Mouse (Mus musculus) embryonic stem cell, embryonic (primary cell): Measurements from ENCODE around the gene Ets1.

ENCODE experiments used
- CTCF ChIA-PET, 4 experiments: fragments of 300-600 bp in 2 of 4; fragments of 350-600 bp in 2 of 4; sonication (Branson Sonifier 250); formaldehyde crosslinking; loops; one replicate each; lab custom pipeline; 2022; ENCODE audit warnings: inconsistent platforms in 2 of 4; lab: Charles Lee
- POLR2A ChIA-PET, 4 experiments: fragments of 300-600 bp in 2 of 4; fragments of 350-600 bp in 2 of 4; sonication (Branson Sonifier 250); formaldehyde crosslinking; loops; one replicate each; lab custom pipeline; 2022; ENCODE audit warnings: antibody characterized with exemption in 4 of 4, inconsistent platforms in 1 of 4; lab: Charles Lee

Ets1 gene

DNA sequence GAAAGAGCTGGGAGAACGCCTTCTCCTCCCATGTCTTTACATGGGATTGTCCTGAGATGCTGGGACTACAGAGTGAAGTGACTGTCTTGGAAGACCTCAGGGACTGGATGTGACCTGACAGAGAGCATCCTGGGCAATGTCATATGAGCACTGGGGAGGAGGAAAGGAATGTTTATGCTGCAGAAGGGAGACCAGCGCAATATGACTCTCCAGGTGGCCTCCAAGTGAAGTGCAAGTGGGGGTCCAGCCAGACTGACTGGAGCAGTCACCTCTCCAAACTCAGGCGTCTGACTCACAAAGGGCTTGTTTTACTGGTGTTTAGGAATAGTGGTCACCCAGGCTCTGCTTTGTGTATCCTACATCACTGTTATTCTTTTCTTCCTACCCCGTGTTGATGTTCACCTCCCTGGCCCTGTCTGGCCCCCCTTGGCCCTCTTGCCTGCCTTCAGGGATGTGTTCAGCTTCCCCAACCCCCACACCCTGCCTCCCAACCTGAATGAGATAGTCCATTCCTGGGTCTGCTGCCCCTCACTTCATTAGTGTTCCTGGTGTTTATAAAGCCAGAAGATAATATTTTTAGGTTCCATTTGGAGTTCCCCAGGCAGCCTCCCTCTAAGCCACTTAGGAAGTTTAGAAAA lies 42.2 kb downstream of the Ets1 start:
- POLR2A ChIA-PET, result no interaction called here

DNA sequence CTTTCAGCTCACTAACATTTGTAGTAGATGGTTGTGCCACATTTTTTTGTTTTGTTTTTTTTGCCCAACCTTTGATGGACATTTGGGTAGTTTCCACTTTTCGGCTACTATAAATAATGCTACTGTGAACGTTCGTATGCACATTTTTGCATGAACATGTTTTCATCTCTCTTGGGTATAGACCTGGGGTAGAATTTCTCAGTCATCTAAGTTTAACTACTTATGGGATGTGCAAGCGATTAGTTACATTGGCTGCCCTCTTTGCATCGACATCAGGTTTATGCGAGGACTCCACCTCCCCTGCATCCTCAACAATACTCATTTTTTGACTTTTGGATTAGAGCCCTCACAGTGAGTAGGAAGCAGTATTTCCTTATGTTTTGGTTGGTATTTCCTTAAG lies 43.5 kb downstream of the Ets1 start:
- ChIA-PET CTCF (interaction anchor here in 1 of 4 experiments (0.6 kb wide), 1 partner anchor 17 kb away, joined by 3 read pairs; no protein-coding TSS in a partner anchor), POLR2A (interaction anchor here in 1 of 4 experiments (1.0 kb wide), 1 partner anchor 8 kb away, joined by 3 read pairs; no protein-coding TSS in a partner anchor)

More for the DNA sequence above, 42.2 kb downstream of the Ets1 start:
- CTCF ChIA-PET, result no interaction called here

DNA sequence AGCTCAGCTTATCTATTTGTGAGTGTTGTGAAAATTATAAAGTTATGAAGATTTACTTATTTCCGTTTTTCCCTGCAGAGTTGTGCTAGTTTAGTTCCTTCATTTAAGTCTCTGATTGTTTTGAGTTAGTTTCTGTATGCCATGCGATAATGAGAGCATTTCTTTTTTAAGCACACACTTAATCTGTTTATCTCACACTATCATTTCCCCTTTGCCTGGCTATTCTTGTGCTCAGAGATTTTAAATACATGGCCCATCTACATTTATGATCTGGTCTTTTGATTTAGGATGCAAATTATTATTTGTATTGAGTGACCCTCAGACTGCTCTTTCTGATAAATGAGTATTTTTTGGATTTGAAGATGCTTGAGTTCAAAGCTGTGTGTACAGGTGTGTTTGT lies 44.2 kb downstream of the Ets1 start:
- POLR2A ChIA-PET, result no interaction called here
- CTCF ChIA-PET, result interaction anchor here in 1 of 4 experiments (0.6 kb wide), 1 partner anchor 1873 kb away, joined by 4 read pairs; no protein-coding TSS in a partner anchor

DNA sequence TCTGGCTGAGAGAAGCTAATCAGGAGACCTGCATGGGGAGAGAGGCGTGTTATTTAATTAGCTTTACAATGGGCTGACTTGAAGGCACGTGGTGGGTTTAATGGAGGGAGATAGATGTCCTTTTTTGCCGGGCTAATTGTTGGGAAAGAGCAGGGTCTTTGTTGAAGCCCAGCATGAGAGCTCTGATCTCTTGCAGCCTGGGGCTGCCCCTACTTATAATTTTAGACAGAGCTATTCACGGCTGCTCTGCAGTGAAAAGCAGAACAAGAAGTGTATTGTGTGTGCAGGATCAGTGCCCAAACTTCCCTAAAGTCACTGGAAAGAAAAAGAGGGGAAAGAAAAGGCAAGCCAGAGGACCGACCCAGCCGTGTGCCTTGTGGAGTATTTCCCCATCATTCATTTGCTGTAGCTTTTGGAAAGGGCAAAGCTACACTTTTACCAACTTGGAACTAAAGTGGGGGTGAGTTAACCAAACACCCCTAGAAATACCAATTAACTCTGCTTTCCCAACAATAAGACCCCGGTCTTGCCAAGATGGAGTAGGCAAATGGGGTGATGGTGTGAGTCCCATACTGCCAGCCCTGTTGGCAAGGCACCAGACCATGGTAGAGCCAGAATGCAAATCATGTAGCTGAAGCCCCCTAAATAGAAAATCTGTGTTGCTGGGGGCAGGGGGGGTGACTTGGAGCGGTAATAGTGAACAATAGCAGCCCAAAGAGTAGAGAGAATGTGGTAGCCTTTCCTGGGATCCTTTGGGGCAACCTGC lies 50.0 kb downstream of the Ets1 start:
- CTCF ChIA-PET, result no interaction called here
- POLR2A ChIA-PET, result interaction anchor here in 3 of 4 experiments (0.6 to 2.3 kb wide), 12 partner anchors 9 to 1468 kb away, joined by 3 to 23 read pairs (median 6); no protein-coding TSS in a partner anchor

DNA sequence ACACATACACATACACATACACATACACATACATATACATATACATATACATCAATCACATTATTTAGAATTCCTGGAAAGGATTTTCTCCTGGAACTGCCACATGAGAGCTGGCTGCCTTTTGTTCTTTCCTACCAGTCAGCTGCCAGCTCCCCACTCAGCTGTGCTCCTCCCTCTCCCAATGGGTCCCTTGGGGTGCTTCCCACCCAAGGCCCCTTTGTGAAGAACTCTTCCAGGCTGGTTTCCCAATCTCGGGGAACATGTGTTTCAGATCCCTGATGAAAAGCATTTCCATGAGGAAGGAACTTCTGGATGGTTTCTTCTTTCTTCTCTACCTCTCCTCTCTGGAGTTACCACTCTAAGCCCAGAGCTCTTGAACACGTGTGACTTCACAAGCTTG lies 52.3 kb downstream of the Ets1 start:
- ChIA-PET CTCF (no interaction called here), POLR2A (no interaction called here)

DNA sequence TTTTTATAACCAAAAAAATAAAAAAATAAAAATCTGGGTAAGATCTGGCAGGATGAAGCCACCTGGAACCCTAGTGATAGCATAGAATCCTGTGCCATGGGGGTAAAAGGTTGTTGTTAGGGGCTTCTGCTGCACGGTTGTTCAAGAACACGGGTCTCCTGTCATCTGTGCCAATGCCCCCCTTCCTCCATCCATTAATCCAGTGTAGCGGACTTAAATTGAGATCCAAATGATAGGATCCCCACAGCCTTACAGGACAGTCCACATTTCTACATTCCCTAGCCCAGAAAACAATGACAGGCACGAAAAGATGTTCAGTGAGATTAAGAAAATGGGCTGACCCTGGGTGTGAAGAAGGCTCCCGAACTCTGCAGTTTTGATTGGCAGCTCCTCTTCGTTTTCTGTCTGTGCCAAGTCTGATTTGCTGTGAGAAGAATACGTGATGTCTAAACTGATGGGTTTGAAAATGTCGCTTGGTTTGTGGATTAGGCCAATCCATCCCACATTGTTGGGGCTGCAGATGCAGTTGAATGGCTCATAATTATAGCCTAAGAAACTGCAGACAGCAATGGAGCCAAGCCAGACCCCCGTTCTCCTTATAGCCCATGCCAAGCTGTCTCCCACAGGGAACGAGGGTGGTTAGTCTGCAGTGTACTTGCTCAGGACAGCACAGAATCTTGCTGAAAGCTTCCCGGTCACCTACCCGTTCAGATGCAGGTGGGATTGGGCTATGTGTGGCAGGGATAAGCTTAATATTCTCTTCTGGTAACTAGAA lies 55.3 kb downstream of the Ets1 start:
- CTCF ChIA-PET, result no interaction called here
- POLR2A ChIA-PET, result no interaction called here

DNA sequence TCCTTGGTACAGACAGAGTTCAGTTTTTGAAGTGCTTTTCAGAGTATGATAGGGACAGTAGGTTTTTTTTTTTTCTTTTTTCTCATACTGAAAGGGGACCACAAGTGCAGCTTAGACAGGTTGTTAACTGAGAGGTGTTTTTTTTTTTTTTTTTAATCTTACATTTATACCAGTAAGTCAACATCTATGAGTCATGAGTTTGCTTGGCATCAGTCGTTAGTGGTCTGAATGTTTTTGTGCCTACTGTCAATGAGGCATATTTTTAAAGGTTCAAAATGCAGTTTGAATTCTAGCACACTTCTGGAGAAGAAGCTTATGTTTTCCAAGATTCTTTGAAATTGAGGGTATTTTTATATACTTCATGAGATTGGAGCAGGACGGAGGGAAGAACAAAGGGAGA lies 56.9 kb downstream of the Ets1 start:
- POLR2A ChIA-PET, result interaction anchor here in 1 of 4 experiments (0.7 kb wide), 2 partner anchors 245 to 1133 kb away, joined by 4 to 7 read pairs; no protein-coding TSS in a partner anchor
- CTCF ChIA-PET, result no interaction called here

DNA sequence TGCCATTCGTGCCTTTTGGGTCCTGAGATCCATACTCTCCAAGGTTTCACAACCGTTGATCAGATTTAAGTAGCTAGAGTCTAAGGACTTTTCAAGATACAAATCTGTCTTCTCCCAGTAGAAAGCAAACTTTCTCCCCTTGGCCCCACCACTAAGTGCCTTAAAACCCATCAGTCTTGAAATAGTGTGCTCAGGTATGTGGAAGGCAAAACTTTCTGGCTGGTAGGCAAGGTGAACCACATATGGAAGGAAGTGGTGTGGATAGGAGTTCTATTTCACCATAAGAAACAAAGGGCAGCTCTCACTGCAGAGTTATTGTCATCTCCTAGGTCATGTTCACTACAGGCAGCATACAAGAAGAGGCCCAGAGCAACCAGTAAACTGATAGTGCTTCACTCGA lies 57.4 kb downstream of the Ets1 start:
- ChIA-PET CTCF (no interaction called here), POLR2A (interaction anchor here in 1 of 4 experiments (0.5 to 0.7 kb wide), 2 partner anchors 244 to 1440 kb away, joined by 4 to 8 read pairs; no protein-coding TSS in a partner anchor)

DNA sequence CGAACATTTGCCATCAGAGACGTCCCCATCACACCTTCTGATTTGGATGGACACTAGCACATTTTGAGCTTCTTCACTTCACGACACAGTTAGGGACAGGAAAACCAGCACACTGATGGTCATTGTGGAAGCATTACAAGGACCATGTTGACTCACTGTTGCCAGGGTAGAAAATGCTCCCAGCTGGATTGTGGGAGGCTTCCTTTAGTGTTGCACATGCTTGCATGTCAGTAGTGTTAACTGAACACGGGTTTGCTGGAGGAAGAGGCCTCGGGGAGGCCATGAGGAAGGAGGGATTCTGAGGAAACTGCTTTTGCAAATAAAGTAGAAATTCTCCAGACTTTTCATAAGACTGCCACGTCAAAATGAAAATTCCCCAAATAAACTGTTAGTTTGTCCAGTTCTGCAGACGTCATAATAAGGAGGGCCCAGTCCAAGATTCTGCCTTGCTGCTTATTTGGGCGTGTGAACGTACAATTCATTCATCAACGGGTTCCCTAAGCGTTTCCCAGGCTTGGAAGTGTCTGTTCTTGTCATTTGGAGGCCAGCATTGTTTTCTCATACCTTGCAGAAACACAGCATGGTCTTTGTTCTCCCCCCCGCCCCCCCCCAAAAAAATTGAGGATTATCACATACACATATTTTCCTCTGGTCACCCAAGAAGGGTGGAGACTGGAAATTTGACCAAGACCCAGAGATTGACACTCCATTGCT lies 58.2 kb downstream of the Ets1 start:
- ChIA-PET POLR2A (interaction anchor here in 3 of 4 experiments (0.5 to 3.8 kb wide), 4 partner anchors 9 to 1440 kb away, joined by 3 to 23 read pairs (median 11); no protein-coding TSS in a partner anchor), CTCF (no interaction called here)

DNA sequence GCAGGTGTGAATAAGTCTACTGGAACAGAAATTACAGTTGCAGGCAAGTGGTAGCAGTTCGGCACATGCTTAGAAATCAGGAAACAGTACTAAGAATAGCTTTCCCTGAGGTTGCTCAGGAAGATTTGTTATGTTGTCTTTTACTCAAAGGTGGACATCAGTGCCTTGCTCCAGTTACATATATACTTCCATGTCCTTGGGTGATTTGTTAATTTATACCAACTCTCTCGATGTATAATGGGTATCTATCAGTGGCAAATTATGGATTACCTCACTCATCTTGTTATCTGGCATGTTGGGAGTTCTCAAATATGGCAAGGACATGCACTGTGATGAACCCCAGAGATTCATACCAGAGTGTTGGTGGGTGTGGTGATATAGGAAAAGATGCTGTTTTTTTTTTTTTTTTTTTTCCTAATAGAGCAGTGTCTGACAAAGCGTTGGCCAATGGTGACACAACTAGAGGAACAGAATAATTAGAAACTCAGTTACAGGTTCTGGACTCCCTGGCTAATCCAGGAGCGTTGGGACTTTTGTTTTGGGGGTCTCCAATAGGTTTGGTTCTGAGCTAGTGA lies 59.0 kb downstream of the Ets1 start:
- ChIA-PET CTCF (interaction anchor here in 1 of 4 experiments (0.7 kb wide), 1 partner anchor 397 kb away, joined by 4 read pairs; no protein-coding TSS in a partner anchor), POLR2A (interaction anchor here (0.5 to 3.8 kb wide), 9 partner anchors 9 to 1007 kb away, joined by 3 to 23 read pairs (median 5); no protein-coding TSS in a partner anchor)

DNA sequence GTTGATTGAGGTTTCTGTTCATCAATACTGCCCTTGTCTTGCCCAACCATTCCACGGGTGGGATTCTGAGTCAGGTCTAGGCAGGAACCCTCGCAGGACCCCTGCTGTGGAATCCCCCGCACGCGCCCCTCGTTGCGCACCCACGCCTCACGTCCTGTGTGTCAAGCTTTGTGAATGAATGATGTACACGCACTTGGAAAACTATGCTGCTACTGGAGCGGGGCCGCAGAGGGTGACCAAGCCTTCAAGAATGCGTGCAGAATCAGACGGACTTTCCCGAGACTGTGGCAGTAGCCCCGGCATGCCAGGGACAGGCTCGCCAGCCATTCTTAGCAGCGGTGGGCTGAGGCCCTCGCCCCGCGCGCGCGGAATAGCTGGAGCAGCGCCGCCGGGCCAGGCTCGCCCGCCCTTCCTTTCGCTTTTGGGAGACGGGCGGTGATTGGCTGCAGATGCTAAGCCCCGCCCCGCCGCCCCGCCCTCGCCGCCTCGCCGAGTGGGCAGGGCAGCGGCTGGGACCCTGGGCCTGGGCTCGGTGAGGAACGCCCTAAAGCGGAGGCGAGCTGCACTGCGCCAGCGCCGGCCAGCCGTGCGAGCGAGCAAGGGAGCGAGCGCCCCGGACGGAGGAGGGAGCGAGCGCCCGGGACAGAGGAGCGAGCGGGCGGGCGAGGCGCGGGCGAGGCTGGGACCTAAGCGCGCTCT lies 59.6 kb downstream of the Ets1 start:
- CTCF ChIA-PET, result interaction anchor here in 1 of 4 experiments (0.7 to 1.4 kb wide), 4 partner anchors 23 to 396 kb away, joined by 3 to 4 read pairs (median 3); no protein-coding TSS in a partner anchor
- POLR2A ChIA-PET, result interaction anchor here (0.5 to 3.8 kb wide), 15 partner anchors 8 to 1008 kb away, joined by 3 to 23 read pairs (median 3); no protein-coding TSS in a partner anchor

DNA sequence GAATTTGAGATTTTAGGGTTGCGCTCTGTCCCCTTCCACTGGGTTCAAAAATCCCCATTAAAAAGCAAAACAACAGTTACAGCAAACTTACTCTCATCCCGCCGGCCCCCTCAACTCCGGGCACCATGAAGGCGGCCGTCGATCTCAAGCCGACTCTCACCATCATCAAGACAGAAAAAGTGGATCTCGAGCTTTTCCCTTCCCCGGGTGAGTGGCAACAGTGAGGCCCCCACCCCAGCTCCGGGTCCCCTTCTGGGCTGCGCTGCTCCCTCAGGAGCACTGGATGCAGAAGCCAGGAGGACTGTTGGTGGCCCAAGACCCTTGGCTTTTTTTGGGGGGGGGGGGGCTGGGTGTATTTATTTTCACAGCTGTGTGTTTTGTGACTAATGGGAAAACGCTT lies 60.2 kb downstream of the Ets1 start:
- ChIA-PET POLR2A (interaction anchor here (0.6 to 3.8 kb wide), 16 partner anchors 9 to 291 kb away, joined by 3 to 23 read pairs (median 4); no protein-coding TSS in a partner anchor), CTCF (interaction anchor here in 2 of 4 experiments (0.7 to 1.4 kb wide), 4 partner anchors 24 to 111 kb away, joined by 3 to 4 read pairs (median 3); no protein-coding TSS in a partner anchor)

DNA sequence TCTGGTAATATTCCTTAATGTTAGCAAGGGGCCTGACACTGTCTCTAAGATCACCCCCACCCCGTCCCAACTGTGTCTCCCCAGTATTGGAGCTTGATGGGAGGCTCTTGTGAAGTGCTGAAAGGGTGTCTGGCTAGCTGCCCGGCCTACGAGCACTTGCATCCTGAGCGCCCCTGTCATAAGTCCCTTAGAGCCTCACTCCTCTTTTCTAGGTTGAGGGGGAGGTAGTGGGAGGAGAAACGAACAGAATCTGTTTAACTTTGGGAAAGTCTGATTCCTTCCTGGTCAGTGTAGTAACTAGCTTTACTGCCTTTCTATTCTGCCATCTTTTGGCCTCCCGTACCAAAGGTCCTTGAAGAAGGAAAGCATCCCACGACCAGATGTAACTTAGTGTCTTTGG lies 60.7 kb downstream of the Ets1 start:
- CTCF ChIA-PET, result interaction anchor here in 3 of 4 experiments (0.6 to 1.4 kb wide), 4 partner anchors 18 to 112 kb away, joined by 3 to 4 read pairs (median 3); no protein-coding TSS in a partner anchor
- POLR2A ChIA-PET, result interaction anchor here (0.6 to 3.8 kb wide), 15 partner anchors 9 to 292 kb away, joined by 3 to 23 read pairs (median 3); no protein-coding TSS in a partner anchor

DNA sequence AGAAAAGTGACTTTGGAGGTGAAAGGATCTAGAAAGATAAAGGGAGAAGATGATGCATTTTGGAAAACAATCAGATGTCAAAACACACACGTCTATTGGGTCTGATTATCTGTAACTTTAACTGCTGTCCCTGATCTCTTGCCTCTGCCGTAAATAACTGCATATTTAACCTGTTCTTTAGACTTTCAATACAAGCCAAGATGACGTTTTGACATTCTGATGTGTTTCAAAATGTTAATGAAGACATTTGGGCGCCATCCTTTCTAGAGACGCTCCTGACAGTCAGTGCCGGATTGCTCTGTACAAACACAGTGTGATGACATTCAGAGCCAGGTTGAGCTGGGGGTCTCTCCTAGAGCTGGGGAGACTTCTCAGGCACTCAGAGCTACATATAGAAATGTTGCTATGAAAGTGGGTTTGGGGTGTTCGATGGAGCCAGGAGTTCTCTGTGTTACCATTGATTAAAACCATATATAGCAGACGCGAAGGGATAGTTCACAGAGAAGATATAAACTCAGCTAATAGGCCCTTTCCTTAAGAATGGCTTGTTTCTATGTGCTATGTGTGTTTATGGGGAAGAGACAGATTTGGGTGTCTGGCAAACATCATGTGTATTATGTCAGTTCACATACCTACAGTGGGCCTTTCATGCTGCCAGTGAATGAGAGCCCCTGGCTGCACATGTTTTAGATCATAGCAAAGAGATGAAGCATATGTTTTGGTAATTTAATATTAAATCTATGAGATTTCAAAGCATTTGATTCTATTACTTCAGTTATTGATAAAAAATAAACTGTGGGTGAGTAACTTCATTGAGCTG lies 61.5 kb downstream of the Ets1 start:
- POLR2A ChIA-PET, result interaction anchor here in 3 of 4 experiments (0.8 to 3.8 kb wide), 3 partner anchors 8 to 12 kb away, joined by 3 to 23 read pairs (median 14); no protein-coding TSS in a partner anchor

DNA sequence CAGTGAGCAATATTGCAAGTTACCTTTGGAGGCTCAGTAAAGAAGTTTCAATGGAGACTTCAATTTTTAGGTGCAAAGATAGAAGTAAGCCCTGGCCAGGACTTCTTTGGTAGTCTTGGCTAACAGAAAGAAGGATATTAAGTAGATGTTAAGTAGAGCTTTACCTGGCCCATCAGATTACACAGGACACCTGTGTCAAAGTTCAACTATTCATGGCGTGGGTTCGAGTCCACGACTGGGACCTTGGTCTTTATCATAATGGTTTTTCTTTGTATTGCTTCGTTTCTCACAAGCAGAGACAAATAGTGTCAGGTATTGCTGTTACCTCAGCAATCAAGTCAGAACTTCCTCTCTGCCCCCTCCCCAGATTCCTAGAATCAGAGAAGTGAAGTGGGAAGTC lies 62.7 kb downstream of the Ets1 start:
- ChIA-PET POLR2A (no interaction called here), CTCF (no interaction called here)

More for the DNA sequence above, 61.5 kb downstream of the Ets1 start:
- CTCF ChIA-PET, result interaction anchor here in 2 of 4 experiments (0.6 to 1.3 kb wide), 3 partner anchors 14 to 112 kb away, joined by 3 to 5 read pairs (median 3); no protein-coding TSS in a partner anchor

DNA sequence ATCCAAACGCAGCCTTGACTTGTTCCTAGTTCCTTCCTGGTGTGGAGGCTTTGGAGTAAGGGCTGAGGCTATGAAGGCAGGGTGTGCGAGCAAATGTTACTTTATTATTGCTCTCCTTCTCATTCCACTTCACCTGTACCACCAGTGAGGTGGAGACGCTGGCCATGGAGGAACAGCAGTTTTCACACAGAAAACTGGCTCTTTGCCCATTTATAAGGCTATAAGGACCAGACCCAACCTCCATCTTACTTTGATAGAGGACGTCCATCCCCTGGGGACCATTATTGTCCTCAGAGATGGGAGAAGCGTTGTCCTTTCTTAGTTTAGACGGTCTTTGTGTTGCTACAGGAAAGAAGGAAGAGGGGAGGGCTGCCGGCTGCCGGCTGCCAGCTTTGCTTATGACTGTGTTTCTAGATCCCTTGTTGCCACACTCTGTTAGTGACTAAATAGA lies 63.4 kb downstream of the Ets1 start:
- ChIA-PET POLR2A (no interaction called here), CTCF (no interaction called here)
